Mouse (Mus musculus): ENCODE results near the gene Lrpprc. TPM values are rescaled to one million over a fixed set of nuclear protein-coding genes. Genes with fewer than 3 reads are reported as not detected.

Lrpprc gene
- polyA plus RNA-seq (2015; fragmentation: Nextera tagmentation; extraction: Ambion mirVana) = 29.2 and 33.9 TPM in 2 replicates

DNA sequence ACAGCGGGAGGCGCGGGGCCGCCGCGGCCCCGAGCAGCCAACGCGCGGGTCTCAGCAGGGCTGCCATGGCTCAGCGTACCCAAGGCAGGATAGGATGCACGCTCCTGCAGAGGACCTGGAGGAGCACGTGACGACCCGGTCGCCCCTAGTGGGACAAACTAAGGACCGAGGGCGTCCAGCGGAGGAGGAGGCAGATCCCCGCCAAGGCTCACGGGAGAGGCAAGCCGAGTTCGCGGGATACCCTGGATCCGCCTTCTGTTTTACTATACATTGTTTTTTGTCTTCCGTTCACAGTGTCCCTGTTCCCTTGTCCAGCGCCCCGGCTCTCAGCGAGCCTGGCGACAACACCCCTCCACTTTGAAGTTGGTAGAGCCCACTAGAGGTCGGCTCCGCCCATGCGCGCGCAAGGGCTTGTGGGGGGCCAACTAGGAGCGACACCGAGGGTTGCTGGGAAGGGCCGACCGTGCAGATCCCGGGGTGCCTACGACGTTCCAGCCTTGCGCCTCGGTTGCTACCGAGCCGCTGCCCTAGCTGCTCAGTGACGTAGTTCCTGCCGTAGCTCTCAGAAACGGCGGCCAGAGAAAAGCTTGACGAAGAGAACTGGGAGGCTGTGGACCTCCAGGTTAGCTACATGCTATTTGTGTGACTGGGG, at the start of gene Lrpprc:
Gene Lrpprc, minus strand, starts transcription at position 343 of the 652 bp plus-strand sequence.
- ATAC-seq (peak; percentile 96), DNase-seq (peak; percentile 97)
- peak within 1 kb of the TSS; percentile 89 for H3K9ac ChIP-seq (replicated peaks)
- H3K4me2 ChIP-seq (ENCODE audit: low read depth, low read length) = peak within 1 kb of the TSS; percentile 93
- H3K27ac ChIP-seq (ENCODE audit: low read depth) = peak within 1 kb of the TSS; percentile 85
- peak within 1 kb of the TSS; percentile 88 for H3K4me3 ChIP-seq (ENCODE audit: low read depth, low read length)
- peaks cover 16% of the 10 kb centered on the region for H3K4me1 ChIP-seq (ENCODE audit: insufficient read depth)
- no peaks in the 10 kb centered on the region for H3K9me3 ChIP-seq (ENCODE audit: low read length)
- H3K27me3 ChIP-seq (ENCODE audit: insufficient read depth, low read length) = no peaks in the 10 kb centered on the region
- under 1% methylated on average over 50 of the region's 51 CpGs for WGBS (ENCODE audit: insufficient replicate concordance)
- TF ChIP-seq EP300 (IDR thresholded peaks at IDR 0.05; ENCODE audit: low read depth) (peak; percentile 77), CTCF (IDR thresholded peaks at IDR 0.05; ENCODE audit: low read depth) (no peak)
- peaks cover 8% of the 10 kb centered on the region; the same call in 1 of the 2 replicates for H3K36me3 ChIP-seq (replicated peaks; ENCODE audit: insufficient read depth, low read length)

DNA sequence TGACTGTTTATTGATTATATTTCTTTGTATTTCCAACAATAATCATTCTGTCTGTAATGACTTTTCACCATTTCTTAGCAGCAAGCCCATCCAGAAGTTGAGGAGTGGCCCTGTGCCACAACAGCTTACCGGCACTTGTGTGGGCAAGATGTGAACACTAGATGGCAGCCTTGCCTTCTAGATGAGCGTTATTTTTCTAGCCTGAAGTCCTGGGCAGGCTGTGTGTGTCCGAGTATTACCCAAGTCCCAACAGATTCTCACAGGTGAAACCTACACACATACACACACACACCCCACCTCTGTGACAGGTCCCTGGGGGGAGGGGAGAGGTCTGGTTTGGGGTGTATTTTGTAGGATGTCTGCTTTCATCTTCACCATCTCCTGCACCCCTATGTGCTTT, 47.2 kb upstream of the Lrpprc start:
- Histone ChIP-seq H3K4me2 (ENCODE audit: low read depth, low read length) (no peak overlapping the region), H3K27ac (ENCODE audit: low read depth) (no peak overlapping the region), H3K9ac (replicated peaks) (no peak overlapping the region), H3K36me3 (replicated peaks; ENCODE audit: insufficient read depth, low read length) (no peaks in the 10 kb centered on the region), H3K4me1 (ENCODE audit: insufficient read depth) (no peaks in the 10 kb centered on the region), H3K4me3 (ENCODE audit: low read depth, low read length) (no peak overlapping the region), H3K27me3 (ENCODE audit: insufficient read depth, low read length) (no peaks in the 10 kb centered on the region), H3K9me3 (ENCODE audit: low read length) (no peaks in the 10 kb centered on the region)
- TF ChIP-seq EP300 (IDR thresholded peaks at IDR 0.05; ENCODE audit: low read depth) = no peak
- TF ChIP-seq CTCF (IDR thresholded peaks at IDR 0.05; ENCODE audit: low read depth) = peak; percentile 91
- DNase-seq (peak; percentile 68), ATAC-seq (peak; percentile 68)
- WGBS (ENCODE audit: insufficient replicate concordance) = 3% methylated on average over 3 of the region's 3 CpGs

DNA sequence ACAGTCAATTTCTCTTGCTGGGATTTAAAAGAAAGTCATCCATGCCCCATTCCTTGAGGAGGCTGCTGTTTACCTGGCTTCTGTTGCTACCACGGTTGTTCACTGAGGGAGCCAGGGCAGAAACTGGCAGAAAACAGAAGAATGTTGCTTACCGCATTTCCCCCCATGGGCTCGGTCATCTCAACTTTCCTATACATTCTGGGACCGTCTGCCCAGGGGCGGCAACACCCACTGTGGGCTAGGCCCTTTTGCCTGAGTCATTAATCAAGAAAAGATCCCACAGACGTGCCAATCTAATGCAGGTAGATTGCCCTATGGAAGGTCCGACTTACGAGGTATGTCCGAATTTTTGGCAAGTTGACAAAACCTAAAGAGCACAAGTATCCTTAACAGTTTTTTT, 44.7 kb upstream of the Lrpprc start:
- no peaks in the 10 kb centered on the region for H3K27me3 ChIP-seq (ENCODE audit: insufficient read depth, low read length)
- TF ChIP-seq CTCF (IDR thresholded peaks at IDR 0.05; ENCODE audit: low read depth) (no peak), EP300 (IDR thresholded peaks at IDR 0.05; ENCODE audit: low read depth) (no peak)
- H3K4me2 ChIP-seq (ENCODE audit: low read depth, low read length) = no peak overlapping the region
- H3K27ac ChIP-seq (ENCODE audit: low read depth) = no peak overlapping the region
- H3K36me3 ChIP-seq (replicated peaks; ENCODE audit: insufficient read depth, low read length) = no peaks in the 10 kb centered on the region
- DNase-seq (no peak), ATAC-seq (no peak)
- H3K4me1 ChIP-seq (ENCODE audit: insufficient read depth) = no peaks in the 10 kb centered on the region
- no peak overlapping the region for H3K9ac ChIP-seq (replicated peaks)
- no peak overlapping the region for H3K4me3 ChIP-seq (ENCODE audit: low read depth, low read length)
- H3K9me3 ChIP-seq (ENCODE audit: low read length) = no peaks in the 10 kb centered on the region
- WGBS (ENCODE audit: insufficient replicate concordance) = 68% methylated on average over 9 of the region's 9 CpGs

DNA sequence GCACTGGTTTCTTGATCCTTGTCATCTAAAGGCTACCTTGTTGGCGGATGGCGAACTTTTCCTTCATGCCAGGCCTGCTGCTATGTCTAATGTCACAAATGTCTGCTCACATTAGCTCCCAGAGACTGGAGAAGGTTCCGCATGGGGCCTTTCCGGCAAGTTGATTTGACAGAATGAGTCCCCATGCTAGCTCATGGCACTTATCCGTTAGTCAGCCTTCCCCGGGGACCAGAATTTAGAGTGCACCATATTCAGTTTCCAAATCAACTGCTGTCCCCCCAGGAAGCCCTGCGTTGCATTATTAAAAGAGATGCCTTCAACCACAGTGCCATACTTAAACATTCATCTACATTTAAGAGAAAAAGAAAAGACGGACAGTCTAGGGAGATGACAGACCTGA, 41.8 kb upstream of the Lrpprc start:
- Histone ChIP-seq H3K36me3 (replicated peaks; ENCODE audit: insufficient read depth, low read length) (no peaks in the 10 kb centered on the region), H3K4me1 (ENCODE audit: insufficient read depth) (no peaks in the 10 kb centered on the region), H3K9me3 (ENCODE audit: low read length) (no peaks in the 10 kb centered on the region), H3K4me2 (ENCODE audit: low read depth, low read length) (no peak overlapping the region), H3K27me3 (ENCODE audit: insufficient read depth, low read length) (no peaks in the 10 kb centered on the region), H3K4me3 (ENCODE audit: low read depth, low read length) (no peak overlapping the region), H3K27ac (ENCODE audit: low read depth) (no peak overlapping the region), H3K9ac (replicated peaks) (no peak overlapping the region)
- ATAC-seq (no peak), DNase-seq (no peak)
- no peak for TF ChIP-seq CTCF (IDR thresholded peaks at IDR 0.05; ENCODE audit: low read depth)
- TF ChIP-seq EP300 (IDR thresholded peaks at IDR 0.05; ENCODE audit: low read depth) = no peak
- 65% methylated on average over 8 of the region's 8 CpGs for WGBS (ENCODE audit: insufficient replicate concordance)

DNA sequence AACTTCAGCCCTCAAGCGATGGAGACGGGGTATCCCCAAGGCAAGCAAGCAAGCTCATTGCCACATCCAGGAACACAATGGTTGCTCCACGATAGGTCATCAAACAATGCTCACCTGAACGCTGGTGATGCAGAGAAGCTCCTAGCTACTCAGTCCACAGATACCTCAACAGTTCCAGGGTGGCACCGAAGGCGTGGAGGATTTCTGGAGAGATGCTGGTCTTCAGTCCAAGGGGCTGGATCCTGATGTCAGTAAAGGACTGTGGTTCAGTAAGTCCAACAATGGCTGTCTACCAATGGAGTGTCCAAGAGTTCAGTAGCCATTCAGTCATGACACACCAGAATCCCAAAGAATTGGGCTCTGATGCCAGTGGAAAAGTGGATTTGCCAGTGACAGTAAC, 37.7 kb upstream of the Lrpprc start:
- no peak overlapping the region for H3K27ac ChIP-seq (ENCODE audit: low read depth)
- no peaks in the 10 kb centered on the region for H3K27me3 ChIP-seq (ENCODE audit: insufficient read depth, low read length)
- ATAC-seq (no peak), DNase-seq (no peak)
- H3K36me3 ChIP-seq (replicated peaks; ENCODE audit: insufficient read depth, low read length) = no peaks in the 10 kb centered on the region
- H3K4me1 ChIP-seq (ENCODE audit: insufficient read depth) = no peaks in the 10 kb centered on the region
- no peaks in the 10 kb centered on the region for H3K9me3 ChIP-seq (ENCODE audit: low read length)
- TF ChIP-seq CTCF (IDR thresholded peaks at IDR 0.05; ENCODE audit: low read depth) (no peak), EP300 (IDR thresholded peaks at IDR 0.05; ENCODE audit: low read depth) (no peak)
- H3K9ac ChIP-seq (replicated peaks) = no peak overlapping the region
- WGBS (ENCODE audit: insufficient replicate concordance) = 81% methylated on average over 6 of the region's 6 CpGs
- H3K4me2 ChIP-seq (ENCODE audit: low read depth, low read length) = no peak overlapping the region
- no peak overlapping the region for H3K4me3 ChIP-seq (ENCODE audit: low read depth, low read length)

GRCm38 (mm10) chr17:84820603-84821002, 30.0 kb upstream of the Lrpprc start:
- H3K9me3 ChIP-seq (ENCODE audit: low read length) = no peaks in the 10 kb centered on the region
- H3K36me3 ChIP-seq (replicated peaks; ENCODE audit: insufficient read depth, low read length) = no peaks in the 10 kb centered on the region
- no peak overlapping the region for H3K9ac ChIP-seq (replicated peaks)
- DNase-seq (peak; percentile 36), ATAC-seq (no peak)
- no peak overlapping the region for H3K27ac ChIP-seq (ENCODE audit: low read depth)
- no peaks in the 10 kb centered on the region for H3K4me1 ChIP-seq (ENCODE audit: insufficient read depth)
- H3K4me2 ChIP-seq (ENCODE audit: low read depth, low read length) = no peak overlapping the region
- 12% methylated on average over 4 of the region's 4 CpGs for WGBS (ENCODE audit: insufficient replicate concordance)
- TF ChIP-seq EP300 (IDR thresholded peaks at IDR 0.05; ENCODE audit: low read depth) = no peak
- TF ChIP-seq CTCF (IDR thresholded peaks at IDR 0.05; ENCODE audit: low read depth) = no peak
- H3K27me3 ChIP-seq (ENCODE audit: insufficient read depth, low read length) = no peaks in the 10 kb centered on the region
- H3K4me3 ChIP-seq (ENCODE audit: low read depth, low read length) = no peak overlapping the region

Measured in liver, postnatal 0 days (tissue).